27 mouse cellular contexts compared by ENCODE assay signal in genomic region chr5:102491554-102491953, GRCm38 (mm10). TPM values are rescaled to one million over a fixed set of nuclear protein-coding genes. Genes with fewer than 3 reads are reported as not detected.
A peak's percentile ranks its signal among the peaks of the same experiment; 100 is the strongest.
DNase-seq lines count a peak whose midpoint lies in the region; ATAC-seq and TF ChIP-seq lines count a peak whose summit lies in the region.
"Had no signal": no experiment of that assay in that cellular context is flagged by ENCODE, and none has a peak within 500 bp of the region (broad histone marks: within the 10 kb centered on the region; RNA-seq: fewer than 3 reads in every experiment).

No protein-coding gene starts in this region.

- H3K9me3 ChIP-seq in embryonic facial prominence, embryonic 14.5 days (ENCODE audit: control insufficient read depth, low read length), result no peaks in the 10 kb centered on the region
- H3K9me3 ChIP-seq in limb, embryonic 14.5 days (ENCODE audit: control insufficient read depth, low read length), result no peaks in the 10 kb centered on the region
- H3K9me3 ChIP-seq: heart, embryonic 13.5 days; kidney, embryonic 15.5 days; lung, embryonic 15.5 days; stomach, embryonic 15.5 days had no signal

- ATAC-seq in embryonic facial prominence, embryonic 14.5 days (ENCODE audit: low read depth), result no peak
- ATAC-seq in limb, embryonic 14.5 days (ENCODE audit: low FRiP score, low read depth), result no peak
- ATAC-seq in frontal cortex, adult (ENCODE audit: low TSS enrichment), result no peak
- no peak for ATAC-seq in activated CD4-positive, CD25-positive, alpha-beta regulatory T cell, adult 4 months
- ATAC-seq: forebrain, embryonic 13.5 days; hindbrain, embryonic 16.5 days had no signal

- no peak for TF ChIP-seq CTCF in gastrocnemius, adult 2 months (IDR thresholded peaks at IDR 0.05)

- 0 out of 2 replicates have a peak, but pooled peaks cover 11% of the 10 kb centered on the region for H3K4me1 ChIP-seq in embryonic facial prominence, embryonic 14.5 days (ENCODE audit: control insufficient read depth, insufficient read depth, low read length)
- peaks cover 10% of the 10 kb centered on the region for H3K4me1 ChIP-seq in limb, embryonic 14.5 days (ENCODE audit: control insufficient read depth, insufficient read depth, low read length)
- H3K4me1 ChIP-seq: forebrain, embryonic 13.5 days; heart, embryonic 13.5 days; kidney, embryonic 15.5 days; lung, embryonic 15.5 days; stomach, embryonic 15.5 days had no signal

- H3K27ac ChIP-seq in gastrocnemius, adult 2 months, result peak overlapping the region; percentile 49
- peak overlapping the region; percentile 7; the same call in 1 of the 2 replicates for H3K27ac ChIP-seq in embryonic facial prominence, embryonic 14.5 days (replicated peaks; ENCODE audit: low read depth, low read length)
- peak overlapping the region; percentile 58; the same call in 1 of the 2 replicates for H3K27ac ChIP-seq in limb, embryonic 14.5 days (replicated peaks; ENCODE audit: low read depth, low read length)
- H3K27ac ChIP-seq: forebrain, embryonic 13.5 days; heart, embryonic 13.5 days; kidney, embryonic 15.5 days; layer of hippocampus, adult 2 months; lung, embryonic 15.5 days; stomach, embryonic 15.5 days had no signal

- 74% methylated on average over 5 of the region's 5 CpGs for WGBS in embryonic facial prominence, embryonic 14.5 days
- 45% methylated on average over 5 of the region's 5 CpGs for WGBS in limb, embryonic 14.5 days

- TF ChIP-seq POLR2A in limb, embryonic 14.5 days (IDR thresholded peaks at IDR 0.05; ENCODE audit: borderline replicate concordance, extremely low read depth, insufficient read depth, insufficient read length), result no peak

- DNase-seq in gastrocnemius, adult 2 months, result no peak
- no peak for DNase-seq in gastrocnemius, postnatal 4 days (ENCODE audit: low spot score in 2 of 2)
- DNase-seq in embryonic facial prominence, embryonic 14.5 days (ENCODE audit: low spot score), result peak; percentile 43
- DNase-seq in limb, embryonic 14.5 days (ENCODE audit: low spot score), result peak; percentile 22
- DNase-seq in adrenal gland, adult 8-10 months, result no peak
- DNase-seq: adrenal gland, postnatal 14 days; cerebellum, adult 11-12 months; cerebellum, postnatal 10 days; gastrocnemius, postnatal 25 days; heart, postnatal 10 days; kidney, adult 18-20 months; kidney, postnatal 36 days; lung, postnatal 36 days; midbrain, embryonic 14.5 days; retina, postnatal 1 day; right cerebral cortex, postnatal 14 days had no signal

- no peaks in the 10 kb centered on the region for H3K27me3 ChIP-seq in embryonic facial prominence, embryonic 14.5 days (replicated peaks; ENCODE audit: control insufficient read depth, insufficient read depth, low read length)
- H3K27me3 ChIP-seq in limb, embryonic 14.5 days (ENCODE audit: control insufficient read depth, insufficient read depth, low read length), result no peaks in the 10 kb centered on the region
- H3K27me3 ChIP-seq: forebrain, embryonic 13.5 days; lung, embryonic 15.5 days; stomach, embryonic 15.5 days had no signal

- H3K36me3 ChIP-seq in embryonic facial prominence, embryonic 14.5 days (ENCODE audit: control insufficient read depth, insufficient read depth, low read length), result no peaks in the 10 kb centered on the region
- no peaks in the 10 kb centered on the region for H3K36me3 ChIP-seq in limb, embryonic 14.5 days (ENCODE audit: control insufficient read depth, insufficient read depth, low read length)
- H3K36me3 ChIP-seq: G1E; heart, embryonic 13.5 days; kidney, embryonic 15.5 days; lung, embryonic 15.5 days; stomach, embryonic 15.5 days had no signal

- no peak overlapping the region for H3K9ac ChIP-seq in embryonic facial prominence, embryonic 14.5 days (ENCODE audit: low read depth, low read length)
- no peak overlapping the region for H3K9ac ChIP-seq in limb, embryonic 14.5 days (ENCODE audit: low read depth, low read length, severe bottlenecking)
- H3K9ac ChIP-seq: forebrain, embryonic 13.5 days; heart, embryonic 13.5 days; kidney, embryonic 15.5 days; lung, embryonic 15.5 days; stomach, embryonic 15.5 days had no signal

- peak overlapping the region; percentile 43 for H3K4me3 ChIP-seq in gastrocnemius, adult 2 months
- H3K4me3 ChIP-seq in embryonic facial prominence, embryonic 14.5 days (ENCODE audit: low read depth, low read length), result no peak overlapping the region
- H3K4me3 ChIP-seq in limb, embryonic 14.5 days (replicated peaks; ENCODE audit: low read length), result no peak overlapping the region
- H3K4me3 ChIP-seq: forebrain, embryonic 13.5 days; heart, embryonic 13.5 days; kidney, embryonic 15.5 days; layer of hippocampus, adult 2 months; lung, embryonic 15.5 days; stomach, embryonic 15.5 days had no signal

- peak overlapping the region; percentile 32 for H3K4me2 ChIP-seq in embryonic facial prominence, embryonic 14.5 days (ENCODE audit: low read depth, low read length)
- peak overlapping the region; percentile 21; the same call in 1 of the 2 replicates for H3K4me2 ChIP-seq in limb, embryonic 14.5 days (replicated peaks; ENCODE audit: low read depth, low read length, severe bottlenecking)
- H3K4me2 ChIP-seq: forebrain, embryonic 13.5 days; heart, embryonic 13.5 days; kidney, embryonic 15.5 days; liver, embryonic 11.5 days; lung, embryonic 15.5 days; stomach, embryonic 15.5 days had no signal

- intact Hi-C loops in gastrocnemius, adult 2 months (cut with DNase I), result no loop called here

RNA-seq across cellular contexts. Expression of gene Arhgap24, which starts 10.4 kb away (rescaled TPM):
- total RNA-seq in gastrocnemius, adult 2 months (2021), result 10 to 100 TPM; 14.1 to 25.2 TPM
- 10 to 100 TPM; 32.4 to 37.0 TPM for total RNA-seq in gastrocnemius, postnatal 4 days (2021)
- 23.5 and 25.4 TPM in 2 replicates for polyA plus RNA-seq in embryonic facial prominence, embryonic 14.5 days (2014; fragmentation: Nextera tagmentation; extraction: Ambion mirVana)
- polyA plus RNA-seq in limb, embryonic 14.5 days (2012; rRNA removed), result 16.8 and 20.2 TPM in 2 replicates
- 22.3 and 25.8 TPM in 2 replicates for polyA plus RNA-seq in limb, embryonic 14.5 days (2014; fragmentation: Nextera tagmentation; extraction: Ambion mirVana)
- 10 to 100 TPM in 2 of 4 experiments, 1 to 10 TPM in 2; 9.3 to 15.2 (median 11.9) TPM for total RNA-seq in adrenal gland, adult 8-10 months (2022)
- 1 to 10 TPM; 1.1 to 1.6 TPM for polyA plus RNA-seq in activated CD4-positive, CD25-positive, alpha-beta regulatory T cell, adult 4 months (2017; shearing (Covaris generic))
- polyA plus RNA-seq: G1E had no signal

Comparison
In these comparisons a context has a peak if more than half of its experiments do, and no peak if none do; other contexts are left out.
1. DNase-seq: peak in embryonic facial prominence, embryonic 14.5 days (single experiment) and limb, embryonic 14.5 days (single experiment); none in gastrocnemius, adult 2 months (single experiment), gastrocnemius, postnatal 4 days (0 of 2) and adrenal gland, adult 8-10 months (single experiment).
2. H3K27ac ChIP-seq: peak in every context shown above with its lines; median percentile 58 in limb, embryonic 14.5 days; 49 in gastrocnemius, adult 2 months; 7 in embryonic facial prominence, embryonic 14.5 days.